Mouse (Mus musculus) lung, postnatal 0 days (tissue): Measurements from ENCODE around the gene Spag17. TPM values are rescaled to one million over a fixed set of nuclear protein-coding genes. Genes with fewer than 3 reads are reported as not detected.
A peak's percentile ranks its signal among the peaks of the same experiment; 100 is the strongest.

Experiments
- ATAC-seq: fragments of 200-750 bp; cut with Nextera tagmentation; 2 replicates; pipeline ENCODE4 v1.8.0; 2017; ENCODE audit warnings: moderate library complexity
- DNase-seq: peaks from one replicate; pipeline ENCODE4 v3.0.0-alpha.2; 2016; ENCODE audit warnings: low spot score
- H3K27ac ChIP-seq: fragments of 300-500 bp; sonication (generic); 2 replicates; pipeline ENCODE4 v1.5.1; 2014; ENCODE audit warnings: antibody characterized with exemption, mild to moderate bottlenecking, low read length, mixed read lengths
- H3K27me3 ChIP-seq: fragments of 300-500 bp; sonication (generic); replicated peaks from 2 replicates; pipeline ENCODE4 v1.6.1; 2014; ENCODE audit warnings: low read length, mixed read lengths; ENCODE audit not compliant: insufficient read depth
- H3K36me3 ChIP-seq: fragments of 300-500 bp; sonication (generic); 2 replicates; pipeline ENCODE4 v1.6.1; 2014; ENCODE audit warnings: low read length, mixed read lengths; ENCODE audit not compliant: insufficient read depth
- H3K4me1 ChIP-seq: fragments of 300-500 bp; sonication (generic); 2 replicates; pipeline ENCODE4 v1.6.1; 2014; ENCODE audit warnings: antibody characterized with exemption, low read depth, low read length, mixed read lengths; ENCODE audit not compliant: insufficient read depth
- H3K4me2 ChIP-seq: fragments of 300-500 bp; sonication (generic); replicated peaks from 2 replicates; pipeline ENCODE4 v1.6.1; 2014; ENCODE audit warnings: low read depth, mild to moderate bottlenecking, low read length, moderate library complexity, mixed read lengths
- H3K4me3 ChIP-seq: fragments of 300-500 bp; sonication (generic); 2 replicates; pipeline ENCODE4 v1.5.1; 2014; ENCODE audit warnings: low read depth, low read length
- H3K9ac ChIP-seq: fragments of 300-500 bp; sonication (generic); replicated peaks from 2 replicates; pipeline ENCODE4 v1.6.1; 2014; ENCODE audit warnings: low read depth, mild to moderate bottlenecking
- H3K9me3 ChIP-seq: fragments of 300-500 bp; sonication (generic); 2 replicates; pipeline ENCODE4 v1.6.1; 2016; ENCODE audit warnings: low read length, mixed read lengths
- CTCF ChIP-seq: IDR thresholded peaks from 2 replicates; pipeline ENCODE4 v1.5.1; 2016; ENCODE audit warnings: antibody characterized with exemption, mild to moderate bottlenecking
- EP300 ChIP-seq: IDR thresholded peaks from 2 replicates; pipeline ENCODE4 v1.6.1; 2016; ENCODE audit warnings: antibody characterized with exemption, mild to moderate bottlenecking, control low read depth
- WGBS: fragments of 180-500 bp; shearing (Covaris S2); extraction: QIAGEN DNeasy Blood & Tissue Kit; methylation state at CpG from one replicate; pipeline ENCODE4 v1.1.7; 2014; 5-methylcytosine and 5-hydroxymethylcytosine counted together
- polyA plus RNA-seq: library from polyadenylated mRNA; unstranded; fragments of >200 nt; fragmentation: Nextera tagmentation; extraction: Ambion mirVana; gene quantifications from 2 replicates; pipeline ENCODE4 v1.2.1, GENCODE M21; 2015

The Spag17 gene
- polyA plus RNA-seq, 1 experiment from 2014 or later = 5.9 TPM

DNA sequence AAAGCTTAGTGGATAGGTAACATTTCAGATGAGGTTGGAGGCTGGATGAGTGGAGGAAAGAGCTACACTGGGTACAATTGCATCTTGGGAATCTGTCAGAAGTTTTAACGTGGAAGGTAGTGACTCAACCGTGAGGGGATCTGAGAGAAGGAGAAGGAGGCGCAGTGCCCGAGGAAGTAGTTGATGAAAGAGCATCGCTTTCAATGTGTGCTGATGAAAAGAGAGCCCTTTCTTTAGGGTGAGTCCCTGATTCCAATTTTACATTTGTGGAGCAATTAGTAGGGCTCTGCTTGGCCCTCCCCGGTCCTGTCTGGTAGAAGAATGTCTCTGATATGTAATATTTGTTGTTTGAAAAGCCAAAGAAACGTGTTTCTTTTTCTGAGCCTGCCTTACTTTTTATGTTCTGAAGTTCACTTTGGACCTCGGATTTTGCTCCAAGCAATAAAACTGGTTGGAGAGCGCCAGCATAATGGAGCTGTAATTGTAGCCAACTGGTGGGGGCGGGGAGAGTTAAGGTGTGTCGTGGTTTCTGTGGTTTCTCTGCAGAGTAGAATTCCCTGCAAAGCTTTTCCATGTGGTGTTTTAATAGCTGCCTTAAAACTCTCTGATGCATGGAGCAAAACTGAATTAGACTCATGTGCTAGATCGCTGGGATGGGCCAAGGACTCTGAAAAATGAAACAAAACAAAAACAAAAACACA, 45.9 kb downstream of the Spag17 start:
- TF ChIP-seq CTCF (no peak), EP300 (no peak)
- Histone ChIP-seq H3K36me3 (no peaks in the 10 kb centered on the region), H3K4me2 (no peak overlapping the region), H3K4me3 (no peak overlapping the region), H3K9me3 (no peaks in the 10 kb centered on the region), H3K4me1 (no peaks in the 10 kb centered on the region), H3K27me3 (no peaks in the 10 kb centered on the region), H3K27ac (no peak overlapping the region), H3K9ac (no peak overlapping the region)
- no peak for DNase-seq
- ATAC-seq = no peak
- WGBS = 76% methylated on average over 12 of the region's 12 CpGs

GRCm38 (mm10) chr3:99936159-99936558, 51.0 kb downstream of the Spag17 start:
- DNase-seq = no peak
- Histone ChIP-seq H3K9me3 (no peaks in the 10 kb centered on the region), H3K4me2 (no peak overlapping the region), H3K27me3 (no peaks in the 10 kb centered on the region), H3K4me3 (no peak overlapping the region), H3K27ac (no peak overlapping the region), H3K4me1 (no peaks in the 10 kb centered on the region), H3K9ac (no peak overlapping the region), H3K36me3 (no peaks in the 10 kb centered on the region)
- ATAC-seq = no peak
- 28% methylated on average over 1 of the region's 1 CpGs for WGBS
- TF ChIP-seq EP300 (no peak), CTCF (peak; percentile 62)

DNA sequence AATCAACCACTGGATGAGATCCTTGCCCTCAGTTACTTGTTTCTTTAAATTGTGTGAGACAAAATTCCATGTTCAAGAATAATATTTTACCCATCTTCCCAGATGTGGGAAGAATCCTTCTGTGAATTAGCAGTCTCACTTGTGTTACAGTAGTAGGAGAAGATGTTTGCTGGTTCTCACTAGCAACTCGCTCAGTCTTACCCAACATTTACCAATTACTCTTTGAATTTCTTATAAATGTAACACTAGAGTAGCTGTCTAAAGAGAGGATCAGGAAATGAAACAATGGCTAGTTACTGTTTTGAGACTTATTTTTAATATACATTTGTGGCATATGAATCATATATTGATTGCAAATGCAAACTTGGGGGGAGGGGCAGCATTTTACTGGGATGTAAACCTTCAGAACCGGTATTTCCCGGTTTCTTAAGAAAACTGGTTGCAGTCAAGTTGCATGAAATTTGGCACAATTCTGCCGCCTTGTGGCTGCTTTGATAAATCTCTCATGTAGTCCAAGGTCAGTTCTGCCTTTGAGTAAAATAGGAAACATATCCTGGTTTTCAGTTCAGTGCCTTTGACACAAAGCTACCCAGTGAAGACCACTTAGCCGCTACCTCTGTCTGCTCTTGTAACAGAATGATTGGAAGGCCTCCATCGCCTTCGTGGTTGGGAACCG, 53.5 kb downstream of the Spag17 start:
- Histone ChIP-seq H3K27me3 (no peaks in the 10 kb centered on the region), H3K4me3 (no peak overlapping the region), H3K9ac (no peak overlapping the region), H3K4me1 (no peaks in the 10 kb centered on the region), H3K4me2 (no peak overlapping the region), H3K9me3 (no peaks in the 10 kb centered on the region), H3K36me3 (no peaks in the 10 kb centered on the region), H3K27ac (no peak overlapping the region)
- 34% methylated on average over 8 of the region's 8 CpGs for WGBS
- ATAC-seq (no peak), DNase-seq (peak; percentile 45)
- TF ChIP-seq CTCF = peak; percentile 69
- no peak for TF ChIP-seq EP300

DNA sequence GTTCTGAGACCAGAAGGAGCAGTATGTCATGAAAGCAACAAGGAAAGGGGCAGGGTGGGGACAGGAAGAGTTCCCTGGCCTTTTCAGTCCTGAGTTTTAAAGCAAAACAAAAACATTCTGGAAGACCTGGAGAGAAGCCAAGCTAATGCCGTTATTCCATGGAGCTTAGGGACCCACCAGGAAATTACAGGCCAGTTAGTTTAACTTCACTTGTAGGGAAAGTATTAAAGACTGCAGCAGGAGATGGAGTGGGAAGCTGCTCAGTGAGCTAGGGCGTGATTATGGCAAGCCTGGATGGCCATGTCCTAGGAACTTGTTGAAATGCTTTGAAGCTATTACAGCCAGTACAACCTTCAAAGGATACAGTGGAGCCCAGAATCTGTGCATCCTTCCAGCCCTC, 60.0 kb downstream of the Spag17 start:
- Histone ChIP-seq H3K36me3 (no peaks in the 10 kb centered on the region), H3K27ac (no peak overlapping the region), H3K9me3 (no peaks in the 10 kb centered on the region), H3K4me1 (no peaks in the 10 kb centered on the region), H3K9ac (no peak overlapping the region), H3K4me2 (no peak overlapping the region), H3K4me3 (no peak overlapping the region), H3K27me3 (no peaks in the 10 kb centered on the region)
- 45% methylated on average over 2 of the region's 2 CpGs for WGBS
- DNase-seq = peak; percentile 9
- no peak for TF ChIP-seq EP300
- no peak for TF ChIP-seq CTCF
- peak; percentile 25; the same call in 1 of the 2 replicates for ATAC-seq

GRCm38 (mm10) chr3:99954039-99954602, 68.9 kb downstream of the Spag17 start:
- ATAC-seq = no peak
- H3K9me3 ChIP-seq = no peaks in the 10 kb centered on the region
- no peaks in the 10 kb centered on the region for H3K36me3 ChIP-seq
- H3K27me3 ChIP-seq = no peaks in the 10 kb centered on the region
- WGBS = 55% methylated on average over 9 of the region's 9 CpGs
- H3K4me2 ChIP-seq = no peak overlapping the region
- no peak for TF ChIP-seq CTCF
- TF ChIP-seq EP300 = no peak
- no peaks in the 10 kb centered on the region for H3K4me1 ChIP-seq
- H3K9ac ChIP-seq = no peak overlapping the region
- no peak overlapping the region for H3K4me3 ChIP-seq
- DNase-seq = no peak
- no peak overlapping the region for H3K27ac ChIP-seq

- no peak for TF ChIP-seq EP300
- no peak for TF ChIP-seq CTCF
- H3K4me1 ChIP-seq = no peaks in the 10 kb centered on the region
- H3K27me3 ChIP-seq = no peaks in the 10 kb centered on the region
- DNase-seq (no peak), ATAC-seq (no peak)
- H3K27ac ChIP-seq = no peak overlapping the region
- no peak overlapping the region for H3K4me2 ChIP-seq
- no peaks in the 10 kb centered on the region for H3K36me3 ChIP-seq
- no peak overlapping the region for H3K4me3 ChIP-seq
- H3K9ac ChIP-seq = no peak overlapping the region
- no peaks in the 10 kb centered on the region for H3K9me3 ChIP-seq
These were observed 71.3 kb downstream of the Spag17 start for GRCm38 (mm10) chr3:99956517-99956916.
